Mouse (Mus musculus) liver, adult 2 months (tissue): Measurements from ENCODE around the gene Clcn7. TPM values are rescaled to one million over a fixed set of nuclear protein-coding genes. Genes with fewer than 3 reads are reported as not detected.
A peak's percentile ranks its signal among the peaks of the same experiment; 100 is the strongest.

Experiments used
- DNase-seq: peaks from one replicate; pipeline ENCODE4 v3.0.0-alpha.2; 2011; ENCODE audit warnings: low read depth, low spot score; ENCODE audit errors: extremely low read depth
- H3K27ac ChIP-seq: fragments of 200-500 bp; replicated peaks from 2 replicates; pipeline ENCODE4 v1.5.1; 2012; ENCODE audit warnings: low read depth, mild to moderate bottlenecking, control low read depth, inconsistent platforms, low read length; ENCODE audit not compliant: insufficient read depth
- H3K27me3 ChIP-seq: fragments of 200-500 bp; 2 replicates; pipeline ENCODE4 v1.6.1; 2012; ENCODE audit warnings: mild to moderate bottlenecking, moderate library complexity, low read length, inconsistent platforms; ENCODE audit not compliant: control insufficient read depth, insufficient read depth
- H3K36me3 ChIP-seq: fragments of 200-500 bp; 2 replicates; pipeline ENCODE4 v1.6.1; 2012; ENCODE audit warnings: low read length, inconsistent platforms; ENCODE audit not compliant: control insufficient read depth, insufficient read depth
- H3K4me1 ChIP-seq: fragments of 200-500 bp; 2 replicates; pipeline ENCODE4 v1.6.1; 2011; ENCODE audit warnings: low read length; ENCODE audit not compliant: control insufficient read depth, insufficient read depth
- H3K4me3 ChIP-seq: fragments of 200-500 bp; 2 replicates; pipeline ENCODE4 v1.5.1; 2011; ENCODE audit warnings: low read depth, mild to moderate bottlenecking, control low read depth, low read length, moderate library complexity; ENCODE audit not compliant: insufficient read depth
- H3K79me2 ChIP-seq: fragments of 200-500 bp; 2 replicates; pipeline ENCODE4 v1.6.1; 2012; ENCODE audit warnings: inconsistent platforms, mild to moderate bottlenecking, low read length, moderate library complexity; ENCODE audit not compliant: control insufficient read depth, insufficient read depth
- H3K9ac ChIP-seq: fragments of 200-500 bp; 2 replicates; pipeline ENCODE4 v1.6.1; 2012; ENCODE audit warnings: low read depth, mild to moderate bottlenecking, control low read depth, inconsistent platforms, low read length
- CTCF ChIP-seq: fragments of 200-500 bp; IDR thresholded peaks from 2 replicates; pipeline ENCODE4 v1.5.1; 2011; ENCODE audit warnings: low read depth, low read length, control low read depth
- POLR2A ChIP-seq: fragments of 200-500 bp; IDR thresholded peaks from 2 replicates; pipeline ENCODE4 v1.6.1; 2011; ENCODE audit warnings: low read length, control low read depth; ENCODE audit not compliant: insufficient read depth; ENCODE audit errors: extremely low read depth
- WGBS: fragments of 180-500 bp; shearing (Covaris S2); methylation state at CpG from one replicate; pipeline ENCODE4 v1.1.7; 2018; 5-methylcytosine and 5-hydroxymethylcytosine counted together
- polyA plus RNA-seq: library from polyadenylated mRNA; depleted of rRNA; stranded (reverse); fragments of >200 nt; gene quantifications from 2 replicates; pipeline ENCODE4 v1.2.3, GENCODE M21; 2012
- total RNA-seq: library from RNA; depleted of rRNA; stranded (reverse); fragments of >200 nt; gene quantifications from 2 replicates; pipeline ENCODE4 v1.2.3, GENCODE M21; 2014

Gene Clcn7
- total and polyA plus RNA-seq, 2 experiments, result 17.9 to 30.5 TPM

- no peak overlapping the region for H3K27ac ChIP-seq
- peaks cover 13% of the 10 kb centered on the region; the same call in 1 of the 2 replicates for H3K79me2 ChIP-seq
- DNase-seq, result peak; percentile 32
- no peak overlapping the region for H3K9ac ChIP-seq
- TF ChIP-seq CTCF (no peak), POLR2A (no peak)
- peaks cover 9% of the 10 kb centered on the region for H3K4me1 ChIP-seq
- H3K4me3 ChIP-seq, result no peak overlapping the region
- WGBS, result 83% methylated on average over 1 of the region's 1 CpGs
- no peaks in the 10 kb centered on the region for H3K27me3 ChIP-seq
- no peaks in the 10 kb centered on the region for H3K36me3 ChIP-seq
Measured at GRCm38 (mm10) chr17:25130060-25130459, 3.1 kb upstream of the Clcn7 start.

- H3K27me3 ChIP-seq, result no peaks in the 10 kb centered on the region
- no peak overlapping the region for H3K4me3 ChIP-seq
- no peak overlapping the region for H3K27ac ChIP-seq
- no peak for TF ChIP-seq CTCF
- H3K36me3 ChIP-seq, result no peaks in the 10 kb centered on the region
- DNase-seq, result no peak
- H3K9ac ChIP-seq, result no peak overlapping the region
- H3K4me1 ChIP-seq, result peaks cover 7% of the 10 kb centered on the region
- peaks cover 29% of the 10 kb centered on the region; the same call in 1 of the 2 replicates for H3K79me2 ChIP-seq
- 90% methylated on average over 6 of the region's 6 CpGs for WGBS
Measured at GRCm38 (mm10) chr17:25135622-25136021, 2.4 kb downstream of the Clcn7 start.

GRCm38 (mm10) chr17:25138803-25139202, 5.6 kb downstream of the Clcn7 start:
- H3K4me1 ChIP-seq, result peaks cover 7% of the 10 kb centered on the region
- peaks cover 33% of the 10 kb centered on the region; the same call in 1 of the 2 replicates for H3K79me2 ChIP-seq
- no peak overlapping the region for H3K9ac ChIP-seq
- TF ChIP-seq CTCF (no peak), POLR2A (no peak)
- H3K36me3 ChIP-seq, result no peaks in the 10 kb centered on the region
- H3K27me3 ChIP-seq, result no peaks in the 10 kb centered on the region
- no peak overlapping the region for H3K27ac ChIP-seq
- no peak for DNase-seq
- no peak overlapping the region for H3K4me3 ChIP-seq
- 96% methylated on average over 1 of the region's 1 CpGs for WGBS

- no peak for TF ChIP-seq POLR2A
- TF ChIP-seq CTCF, result peak; percentile 14; the same call in 1 of the 2 replicates
- no peak overlapping the region for H3K4me3 ChIP-seq
- H3K27me3 ChIP-seq, result no peaks in the 10 kb centered on the region
- no peak overlapping the region for H3K27ac ChIP-seq
- 71% methylated on average over 4 of the region's 4 CpGs for WGBS
- H3K9ac ChIP-seq, result no peak overlapping the region
- H3K36me3 ChIP-seq, result no peaks in the 10 kb centered on the region; the same call in 1 of the 2 replicates
- no peak for DNase-seq
- peaks cover 23% of the 10 kb centered on the region; the same call in 1 of the 2 replicates for H3K79me2 ChIP-seq
- H3K4me1 ChIP-seq, result no peaks in the 10 kb centered on the region
Measured at GRCm38 (mm10) chr17:25139960-25140359, 6.8 kb downstream of the Clcn7 start.

GRCm38 (mm10) chr17:25162161-25162560, 29.0 kb downstream of the Clcn7 start, which contains the start of gene Ccdc154:
Gene Ccdc154, plus strand, starts transcription at chr17:25162461.
- H3K79me2 ChIP-seq, result no peaks in the 10 kb centered on the region
- WGBS, result 95% methylated on average over 1 of the region's 1 CpGs
- TF ChIP-seq CTCF, result no peak
- no peak for TF ChIP-seq POLR2A
- no peak within 1 kb of the TSS for H3K9ac ChIP-seq
- no peak for DNase-seq
- H3K27me3 ChIP-seq, result no peaks in the 10 kb centered on the region
- peaks cover 15% of the 10 kb centered on the region for H3K36me3 ChIP-seq
- no peak within 1 kb of the TSS for H3K27ac ChIP-seq
- H3K4me1 ChIP-seq, result no peaks in the 10 kb centered on the region
- H3K4me3 ChIP-seq, result no peak within 1 kb of the TSS

DNA sequence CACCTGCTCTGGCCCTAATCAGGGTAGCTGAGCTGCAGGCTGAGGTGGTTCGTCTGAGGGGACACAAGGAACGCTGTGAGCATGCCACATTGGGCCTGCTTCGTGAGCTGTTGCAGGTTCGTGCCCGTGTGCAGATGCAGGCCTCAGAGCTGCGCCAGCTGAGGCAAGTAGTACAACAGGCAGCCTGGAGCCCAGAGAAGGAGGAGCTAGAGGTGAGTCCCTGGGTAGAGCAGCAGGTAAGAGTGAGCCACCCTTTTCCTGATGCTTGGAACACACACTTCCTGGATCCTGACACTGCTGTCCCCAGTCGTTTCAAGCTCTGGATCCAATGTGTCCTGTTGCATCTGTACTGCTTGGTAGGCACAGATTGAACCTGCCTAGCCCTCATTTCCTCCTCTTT, 30.2 kb downstream of the Clcn7 start:
- Histone ChIP-seq H3K27ac (no peak overlapping the region), H3K36me3 (peaks cover 12% of the 10 kb centered on the region), H3K9ac (no peak overlapping the region), H3K4me3 (no peak overlapping the region), H3K4me1 (no peaks in the 10 kb centered on the region), H3K27me3 (no peaks in the 10 kb centered on the region), H3K79me2 (no peaks in the 10 kb centered on the region)
- WGBS, result 81% methylated on average over 7 of the region's 7 CpGs
- no peak for DNase-seq
- TF ChIP-seq POLR2A (no peak), CTCF (no peak)
